Mouse (Mus musculus): ENCODE measurements at regions not wholly inside any gene's neighbourhood (a gene's known extent, or its start where the extent isn't known, plus 50 kb on each side); places are given as distances from the start of the nearest gene placed in this dataset.
A peak's percentile ranks its signal among the peaks of the same experiment; 100 is the strongest.
"Not testable (repeated sequence)": the region's sequence is repeated elsewhere in the genome, so short reads cannot be mapped to it uniquely, and the experiment has no call there.

DNA sequence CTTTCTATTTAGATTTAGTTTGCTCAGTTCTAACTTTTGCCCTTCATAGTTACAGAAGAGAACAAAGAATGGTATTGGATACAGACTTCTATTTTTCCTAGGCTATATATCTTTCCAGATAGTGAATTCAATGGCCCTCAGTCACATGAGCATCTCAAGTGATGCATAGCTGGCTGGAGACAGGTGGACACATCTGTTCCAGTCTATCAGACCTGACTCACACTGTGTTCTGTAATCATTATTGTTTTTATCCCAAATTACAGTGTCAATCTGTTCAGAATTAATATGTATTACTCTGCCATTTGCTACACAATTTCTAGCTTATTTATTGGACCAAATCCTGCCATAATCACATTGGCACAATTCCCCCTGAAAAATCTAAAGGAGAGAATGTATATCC is 298.0 kb upstream of the Foxg1 start:
- Histone ChIP-seq H3K9me3 (no peaks in the 10 kb centered on the region), H3K4me3 (no peak overlapping the region), H3K27ac (replicated peaks) (no peak overlapping the region), H3K4me1 (no peaks in the 10 kb centered on the region), H3K27me3 (replicated peaks; ENCODE audit: low read depth, poor library complexity, severe bottlenecking) (no peaks in the 10 kb centered on the region), H3K36me3 (replicated peaks) (no peaks in the 10 kb centered on the region)
- DNase-seq (ENCODE audit: low spot score), result no peak

GRCm38 (mm10) chr12:49086076-49086475 is 296.4 kb upstream of the Foxg1 start:
- Histone ChIP-seq H3K4me1 (no peaks in the 10 kb centered on the region), H3K36me3 (replicated peaks) (no peaks in the 10 kb centered on the region), H3K27ac (replicated peaks) (no peak overlapping the region), H3K4me3 (no peak overlapping the region), H3K9me3 (no peaks in the 10 kb centered on the region), H3K27me3 (replicated peaks; ENCODE audit: low read depth, poor library complexity, severe bottlenecking) (no peaks in the 10 kb centered on the region)
- WGBS, result 83% methylated on average over 2 of the region's 2 CpGs
- DNase-seq (ENCODE audit: low spot score), result no peak

DNA sequence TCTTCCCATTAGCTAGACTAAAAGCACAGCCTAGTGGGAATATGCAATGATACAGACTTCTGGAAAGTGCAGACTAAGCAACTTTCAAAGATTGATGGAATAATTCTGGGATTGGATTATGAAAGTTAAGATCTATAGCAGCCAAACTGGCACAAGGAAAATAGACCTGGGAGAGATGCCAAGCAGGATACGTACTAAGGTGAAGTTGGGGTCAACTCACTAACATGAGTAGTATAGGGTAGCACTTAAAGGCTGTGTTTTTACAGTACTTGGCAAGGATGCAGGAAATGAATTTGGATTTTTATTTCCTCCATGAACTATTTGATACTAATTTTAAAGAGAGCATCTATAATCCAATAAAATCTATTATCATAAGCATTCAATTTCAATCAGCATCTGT is 292.3 kb upstream of the Foxg1 start:
- Histone ChIP-seq H3K9me3 (no peaks in the 10 kb centered on the region), H3K36me3 (replicated peaks) (no peaks in the 10 kb centered on the region), H3K4me3 (no peak overlapping the region), H3K27me3 (replicated peaks; ENCODE audit: low read depth, poor library complexity, severe bottlenecking) (no peaks in the 10 kb centered on the region), H3K4me1 (no peaks in the 10 kb centered on the region), H3K27ac (replicated peaks) (no peak overlapping the region)
- WGBS, result 93% methylated on average over 1 of the region's 1 CpGs
- no peak for DNase-seq (ENCODE audit: low spot score)

- H3K27ac ChIP-seq (replicated peaks), result no peak overlapping the region
- DNase-seq (ENCODE audit: low spot score), result no peak
- no peaks in the 10 kb centered on the region for H3K27me3 ChIP-seq (replicated peaks; ENCODE audit: low read depth, poor library complexity, severe bottlenecking)
- no peaks in the 10 kb centered on the region for H3K36me3 ChIP-seq (replicated peaks)
- 66% methylated on average over 4 of the region's 4 CpGs for WGBS
- H3K9me3 ChIP-seq, result no peaks in the 10 kb centered on the region
- H3K4me3 ChIP-seq, result no peak overlapping the region
- H3K4me1 ChIP-seq, result no peaks in the 10 kb centered on the region
These were observed 276.5 kb upstream of the Foxg1 start for GRCm38 (mm10) chr12:49105931-49106330.

- Histone ChIP-seq H3K27ac (replicated peaks) (no peak overlapping the region), H3K36me3 (replicated peaks) (no peaks in the 10 kb centered on the region), H3K27me3 (replicated peaks; ENCODE audit: low read depth, poor library complexity, severe bottlenecking) (no peaks in the 10 kb centered on the region), H3K9me3 (no peaks in the 10 kb centered on the region), H3K4me1 (no peaks in the 10 kb centered on the region), H3K4me3 (no peak overlapping the region)
- DNase-seq (ENCODE audit: low spot score), result peak; percentile 23
- 64% methylated on average over 7 of the region's 7 CpGs for WGBS
These were observed 275.8 kb upstream of the Foxg1 start for GRCm38 (mm10) chr12:49106399-49107382.

- H3K4me1 ChIP-seq, result no peaks in the 10 kb centered on the region
- no peaks in the 10 kb centered on the region for H3K36me3 ChIP-seq (replicated peaks)
- H3K27me3 ChIP-seq (replicated peaks; ENCODE audit: low read depth, poor library complexity, severe bottlenecking), result no peaks in the 10 kb centered on the region
- no peaks in the 10 kb centered on the region for H3K9me3 ChIP-seq
- no peak overlapping the region for H3K27ac ChIP-seq (replicated peaks)
- no peak overlapping the region for H3K4me3 ChIP-seq
- no peak for DNase-seq (ENCODE audit: low spot score)
- 81% methylated on average over 10 of the region's 10 CpGs for WGBS
These were observed 274.9 kb upstream of the Foxg1 start for GRCm38 (mm10) chr12:49107415-49108148.

- DNase-seq (ENCODE audit: low spot score); H3K4me3 ChIP-seq; H3K4me1 ChIP-seq; H3K36me3 ChIP-seq (replicated peaks); H3K9me3 ChIP-seq; H3K27ac ChIP-seq (replicated peaks); H3K27me3 ChIP-seq (replicated peaks; ENCODE audit: low read depth, poor library complexity, severe bottlenecking): not testable (repeated sequence)
- WGBS, result 90% methylated on average over 4 of the region's 7 CpGs
These were observed 251.4 kb upstream of the Foxg1 start for GRCm38 (mm10) chr12:49131093-49131492.

DNA sequence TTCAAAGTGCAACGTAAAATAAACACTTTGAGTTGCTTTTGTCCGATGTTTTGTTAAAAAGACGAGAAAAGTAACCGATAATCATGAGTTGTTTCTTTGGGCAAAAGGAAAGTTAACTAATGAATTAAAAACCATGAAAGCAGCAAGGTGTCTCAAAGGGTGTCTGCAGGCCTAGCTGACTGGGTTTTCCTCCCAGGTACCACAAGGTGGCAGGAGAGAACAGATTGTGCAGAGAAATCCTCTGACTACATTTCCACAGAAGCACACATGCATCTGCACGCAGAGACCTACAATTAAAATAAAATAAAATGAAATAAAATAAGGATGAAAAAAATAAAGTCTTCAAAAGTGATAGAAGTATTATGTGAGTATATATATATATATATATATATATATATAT is 212.4 kb upstream of the Foxg1 start:
- Histone ChIP-seq H3K36me3 (replicated peaks) (no peaks in the 10 kb centered on the region), H3K9me3 (no peaks in the 10 kb centered on the region), H3K4me1 (no peaks in the 10 kb centered on the region), H3K27me3 (replicated peaks; ENCODE audit: low read depth, poor library complexity, severe bottlenecking) (no peaks in the 10 kb centered on the region), H3K27ac (replicated peaks) (no peak overlapping the region), H3K4me3 (no peak overlapping the region)
- DNase-seq (ENCODE audit: low spot score), result peak; percentile 12
- WGBS, result 53% methylated on average over 5 of the region's 5 CpGs

- Histone ChIP-seq H3K4me3 (no peak overlapping the region), H3K36me3 (replicated peaks) (no peaks in the 10 kb centered on the region), H3K4me1 (no peaks in the 10 kb centered on the region), H3K27ac (replicated peaks) (no peak overlapping the region), H3K27me3 (replicated peaks; ENCODE audit: low read depth, poor library complexity, severe bottlenecking) (no peaks in the 10 kb centered on the region), H3K9me3 (no peaks in the 10 kb centered on the region)
- DNase-seq (ENCODE audit: low spot score), result no peak
- 48% methylated on average over 1 of the region's 1 CpGs for WGBS
These were observed 211.3 kb upstream of the Foxg1 start for GRCm38 (mm10) chr12:49171014-49171677.

DNA sequence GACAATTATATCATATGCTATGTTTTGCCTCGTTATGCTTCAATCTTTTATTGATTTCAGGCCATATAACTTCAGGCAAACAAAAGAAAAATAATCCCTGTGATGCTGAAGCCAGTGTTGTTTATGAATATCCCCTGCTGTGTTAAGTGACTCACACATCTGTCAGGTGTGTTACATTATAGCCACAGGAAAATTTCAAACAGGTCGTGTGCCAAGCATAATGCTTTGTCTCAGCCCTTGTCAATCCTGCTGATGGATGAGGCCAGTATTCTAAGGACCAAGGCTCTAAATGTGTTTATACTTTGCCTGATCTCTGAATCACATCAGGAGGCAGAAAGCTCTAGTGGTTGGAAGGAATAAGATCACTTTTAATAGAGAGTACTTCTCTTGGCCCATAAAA is 191.1 kb upstream of the Foxg1 start:
- DNase-seq (ENCODE audit: low spot score), result no peak
- no peak overlapping the region for H3K27ac ChIP-seq (replicated peaks)
- H3K27me3 ChIP-seq (replicated peaks; ENCODE audit: low read depth, poor library complexity, severe bottlenecking), result no peaks in the 10 kb centered on the region
- H3K9me3 ChIP-seq, result no peaks in the 10 kb centered on the region
- H3K36me3 ChIP-seq (replicated peaks), result no peaks in the 10 kb centered on the region
- no peak overlapping the region for H3K4me3 ChIP-seq
- WGBS, result 66% methylated on average over 2 of the region's 2 CpGs
- H3K4me1 ChIP-seq, result no peaks in the 10 kb centered on the region

DNA sequence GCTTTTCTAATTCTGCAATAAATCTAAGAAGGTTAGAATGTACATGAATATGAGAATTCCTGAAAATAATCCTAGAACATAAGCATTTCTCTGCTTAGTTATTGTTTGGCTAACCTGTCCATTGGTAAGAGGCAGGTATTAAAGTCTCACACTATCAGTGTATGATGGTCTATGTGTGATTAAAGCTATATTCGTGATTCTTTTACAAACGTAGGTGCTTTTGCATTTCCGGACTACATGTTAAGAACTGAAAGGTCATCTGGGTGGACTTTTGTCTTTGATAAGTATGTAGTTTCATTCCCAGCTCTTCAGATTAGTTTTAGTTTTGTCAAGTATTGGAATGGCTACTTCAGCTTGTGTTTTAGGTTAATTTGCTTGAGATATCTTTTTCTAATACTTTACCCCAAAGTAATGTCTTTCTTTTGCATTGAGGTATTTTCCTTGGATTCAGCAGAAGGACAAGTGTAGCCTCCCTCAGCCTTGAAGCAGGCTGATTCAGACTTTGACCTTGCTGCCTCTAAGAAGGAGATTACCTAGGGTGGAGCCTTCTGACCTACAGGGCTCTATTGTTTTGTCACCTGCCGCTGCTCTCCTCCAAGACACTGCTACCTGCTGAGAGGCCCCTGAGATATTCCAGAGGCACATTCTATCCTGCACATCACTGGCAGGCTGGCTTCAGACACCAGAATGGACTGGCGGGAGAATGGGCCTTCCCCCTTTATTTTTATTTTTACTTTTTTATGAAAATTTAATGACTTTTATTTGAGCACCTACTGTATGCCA is 148.7 kb upstream of the Foxg1 start:
- H3K27ac ChIP-seq (replicated peaks), result no peak overlapping the region
- WGBS, result 83% methylated on average over 5 of the region's 5 CpGs

More for the DNA sequence above, 148.7 kb upstream of the Foxg1 start:
- Histone ChIP-seq H3K27me3 (replicated peaks; ENCODE audit: low read depth, poor library complexity, severe bottlenecking) (no peaks in the 10 kb centered on the region), H3K4me1 (no peaks in the 10 kb centered on the region), H3K4me3 (no peak overlapping the region), H3K36me3 (replicated peaks) (no peaks in the 10 kb centered on the region), H3K9me3 (no peaks in the 10 kb centered on the region)
- DNase-seq (ENCODE audit: low spot score), result no peak
